Mouse (Mus musculus): Measurements from ENCODE around the gene Slc46a1. TPM values are rescaled to one million over a fixed set of nuclear protein-coding genes. Genes with fewer than 3 reads are reported as not detected.

The Slc46a1 gene
- polyA plus RNA-seq, 1 experiment from 2014 or later = 19.8 TPM

- H3K36me3 ChIP-seq (ENCODE audit: control insufficient read depth, insufficient read depth) = no peaks in the 10 kb centered on the region
- peak overlapping the region; percentile 87 for H3K4me2 ChIP-seq (ENCODE audit: low read length)
- H3K27me3 ChIP-seq (replicated peaks; ENCODE audit: control insufficient read depth, insufficient read depth, low read length) = 0 out of 2 replicates have a peak, but pooled peaks cover 2% of the 10 kb centered on the region
- peak overlapping the region; percentile 95 for H3K9ac ChIP-seq (replicated peaks; ENCODE audit: low read depth, low read length)
- no peaks in the 10 kb centered on the region for H3K9me3 ChIP-seq (ENCODE audit: control insufficient read depth, low read length)
- peak overlapping the region; percentile 93 for H3K27ac ChIP-seq (ENCODE audit: low read length)
- peak; percentile 64 for ATAC-seq
- H3K4me3 ChIP-seq (replicated peaks; ENCODE audit: low read length) = peak overlapping the region; percentile 63
- 0% methylated on average over 44 of the region's 44 CpGs for WGBS
- peaks cover 28% of the 10 kb centered on the region for H3K4me1 ChIP-seq (replicated peaks; ENCODE audit: control insufficient read depth, insufficient read depth, low read length)
Observed at GRCm38 (mm10) chr11:78497071-78497541, 31.6 kb downstream of the Slc46a1 start.

- Histone ChIP-seq H3K27me3 (replicated peaks; ENCODE audit: control insufficient read depth, insufficient read depth, low read length) (0 out of 2 replicates have a peak, but pooled peaks cover 2% of the 10 kb centered on the region), H3K9ac (replicated peaks; ENCODE audit: low read depth, low read length) (peak within 1 kb of the TSS; percentile 95), H3K9me3 (ENCODE audit: control insufficient read depth, low read length) (no peaks in the 10 kb centered on the region), H3K36me3 (ENCODE audit: control insufficient read depth, insufficient read depth) (no peaks in the 10 kb centered on the region), H3K4me2 (ENCODE audit: low read length) (peak within 1 kb of the TSS; percentile 87), H3K27ac (ENCODE audit: low read length) (peak within 1 kb of the TSS; percentile 93), H3K4me3 (replicated peaks; ENCODE audit: low read length) (peak within 1 kb of the TSS; percentile 63), H3K4me1 (replicated peaks; ENCODE audit: control insufficient read depth, insufficient read depth, low read length) (peaks cover 28% of the 10 kb centered on the region)
- WGBS = 3% methylated on average over 36 of the region's 36 CpGs
- peak; percentile 98 for ATAC-seq
Observed at GRCm38 (mm10) chr11:78497544-78498522, 32.3 kb downstream of the Slc46a1 start, which contains the start of gene Sarm1. Gene Sarm1, minus strand, starts transcription at chr11:78497754.

- Histone ChIP-seq H3K4me3 (replicated peaks; ENCODE audit: low read length) (peak within 1 kb of the TSS; percentile 63), H3K9me3 (ENCODE audit: control insufficient read depth, low read length) (no peaks in the 10 kb centered on the region), H3K9ac (replicated peaks; ENCODE audit: low read depth, low read length) (peak within 1 kb of the TSS; percentile 95), H3K27ac (ENCODE audit: low read length) (peak within 1 kb of the TSS; percentile 93), H3K4me2 (ENCODE audit: low read length) (peak within 1 kb of the TSS; percentile 87), H3K4me1 (replicated peaks; ENCODE audit: control insufficient read depth, insufficient read depth, low read length) (peaks cover 32% of the 10 kb centered on the region), H3K27me3 (replicated peaks; ENCODE audit: control insufficient read depth, insufficient read depth, low read length) (0 out of 2 replicates have a peak, but pooled peaks cover 2% of the 10 kb centered on the region), H3K36me3 (ENCODE audit: control insufficient read depth, insufficient read depth) (no peaks in the 10 kb centered on the region)
- whole genome bisulfite sequencing = 71% methylated on average over 7 of the region's 7 CpGs
- no peak for ATAC-seq
Observed at GRCm38 (mm10) chr11:78499004-78499403, 33.5 kb downstream of the Slc46a1 start, which contains the start of gene Vtn. Gene Vtn, plus strand, starts transcription at chr11:78499091.

GRCm38 (mm10) chr11:78499543-78499942, 34.0 kb downstream of the Slc46a1 start:
- 52% methylated on average over 16 of the region's 16 CpGs for WGBS
- Histone ChIP-seq H3K9ac (replicated peaks; ENCODE audit: low read depth, low read length) (no peak overlapping the region), H3K4me3 (replicated peaks; ENCODE audit: low read length) (no peak overlapping the region), H3K36me3 (ENCODE audit: control insufficient read depth, insufficient read depth) (no peaks in the 10 kb centered on the region), H3K27me3 (replicated peaks; ENCODE audit: control insufficient read depth, insufficient read depth, low read length) (0 out of 2 replicates have a peak, but pooled peaks cover 2% of the 10 kb centered on the region), H3K4me2 (ENCODE audit: low read length) (no peak overlapping the region), H3K9me3 (ENCODE audit: control insufficient read depth, low read length) (no peaks in the 10 kb centered on the region), H3K27ac (ENCODE audit: low read length) (no peak overlapping the region), H3K4me1 (replicated peaks; ENCODE audit: control insufficient read depth, insufficient read depth, low read length) (peaks cover 28% of the 10 kb centered on the region)
- no peak for ATAC-seq

- Histone ChIP-seq H3K9ac (replicated peaks; ENCODE audit: low read depth, low read length) (no peak overlapping the region), H3K27me3 (replicated peaks; ENCODE audit: control insufficient read depth, insufficient read depth, low read length) (0 out of 2 replicates have a peak, but pooled peaks cover 2% of the 10 kb centered on the region), H3K4me2 (ENCODE audit: low read length) (no peak overlapping the region), H3K4me3 (replicated peaks; ENCODE audit: low read length) (no peak overlapping the region), H3K4me1 (replicated peaks; ENCODE audit: control insufficient read depth, insufficient read depth, low read length) (peaks cover 18% of the 10 kb centered on the region), H3K36me3 (ENCODE audit: control insufficient read depth, insufficient read depth) (no peaks in the 10 kb centered on the region), H3K27ac (ENCODE audit: low read length) (no peak overlapping the region), H3K9me3 (ENCODE audit: control insufficient read depth, low read length) (no peaks in the 10 kb centered on the region)
- WGBS = 80% methylated on average over 9 of the region's 9 CpGs
- no peak for ATAC-seq
Observed at GRCm38 (mm10) chr11:78500623-78501202, 35.2 kb downstream of the Slc46a1 start.

- no peak overlapping the region for H3K9ac ChIP-seq (replicated peaks; ENCODE audit: low read depth, low read length)
- no peak overlapping the region for H3K4me3 ChIP-seq (replicated peaks; ENCODE audit: low read length)
- WGBS = 81% methylated on average over 20 of the region's 20 CpGs
- H3K4me2 ChIP-seq (ENCODE audit: low read length) = no peak overlapping the region
- no peak for ATAC-seq
- H3K4me1 ChIP-seq (replicated peaks; ENCODE audit: control insufficient read depth, insufficient read depth, low read length) = peaks cover 10% of the 10 kb centered on the region
- H3K27ac ChIP-seq (ENCODE audit: low read length) = no peak overlapping the region
- 0 out of 2 replicates have a peak, but pooled peaks cover 2% of the 10 kb centered on the region for H3K27me3 ChIP-seq (replicated peaks; ENCODE audit: control insufficient read depth, insufficient read depth, low read length)
- H3K36me3 ChIP-seq (ENCODE audit: control insufficient read depth, insufficient read depth) = 0 out of 2 replicates have a peak, but pooled peaks cover under 1% of the 10 kb centered on the region
- H3K9me3 ChIP-seq (ENCODE audit: control insufficient read depth, low read length) = no peaks in the 10 kb centered on the region
Observed at GRCm38 (mm10) chr11:78501529-78501928, 36.0 kb downstream of the Slc46a1 start.

- 0 out of 2 replicates have a peak, but pooled peaks have one; percentile 24 for ATAC-seq
- H3K4me3 ChIP-seq (replicated peaks; ENCODE audit: low read length) = no peak within 1 kb of the TSS
- H3K9ac ChIP-seq (replicated peaks; ENCODE audit: low read depth, low read length) = no peak within 1 kb of the TSS
- 48% methylated on average over 7 of the region's 7 CpGs for whole genome bisulfite sequencing
- H3K36me3 ChIP-seq (ENCODE audit: control insufficient read depth, insufficient read depth) = peaks cover 9% of the 10 kb centered on the region
- no peaks in the 10 kb centered on the region for H3K9me3 ChIP-seq (ENCODE audit: control insufficient read depth, low read length)
- H3K4me1 ChIP-seq (replicated peaks; ENCODE audit: control insufficient read depth, insufficient read depth, low read length) = peaks cover 7% of the 10 kb centered on the region
- 0 out of 2 replicates have a peak, but pooled peaks cover 2% of the 10 kb centered on the region for H3K27me3 ChIP-seq (replicated peaks; ENCODE audit: control insufficient read depth, insufficient read depth, low read length)
- H3K4me2 ChIP-seq (ENCODE audit: low read length) = no peak within 1 kb of the TSS
- no peak within 1 kb of the TSS; the same call in 1 of the 2 replicates for H3K27ac ChIP-seq (ENCODE audit: low read length)
Observed at GRCm38 (mm10) chr11:78502909-78503650, 37.6 kb downstream of the Slc46a1 start, which contains the start of gene Sebox. Gene Sebox, plus strand, starts transcription at chr11:78503447.

- 81% methylated on average over 3 of the region's 3 CpGs for WGBS
Observed at GRCm38 (mm10) chr11:78505430-78505829, 39.9 kb downstream of the Slc46a1 start.

More at GRCm38 (mm10) chr11:78505430-78505829, 39.9 kb downstream of the Slc46a1 start:
- H3K4me3 ChIP-seq (replicated peaks; ENCODE audit: low read length) = no peak overlapping the region
- ATAC-seq = no peak
- H3K27me3 ChIP-seq (replicated peaks; ENCODE audit: control insufficient read depth, insufficient read depth, low read length) = no peaks in the 10 kb centered on the region
- peaks cover 4% of the 10 kb centered on the region; the same call in 1 of the 2 replicates for H3K4me1 ChIP-seq (replicated peaks; ENCODE audit: control insufficient read depth, insufficient read depth, low read length)
- H3K9ac ChIP-seq (replicated peaks; ENCODE audit: low read depth, low read length) = no peak overlapping the region
- H3K27ac ChIP-seq (ENCODE audit: low read length) = no peak overlapping the region
- no peaks in the 10 kb centered on the region for H3K9me3 ChIP-seq (ENCODE audit: control insufficient read depth, low read length)
- H3K4me2 ChIP-seq (ENCODE audit: low read length) = no peak overlapping the region
- peaks cover 11% of the 10 kb centered on the region for H3K36me3 ChIP-seq (ENCODE audit: control insufficient read depth, insufficient read depth)
